Mouse (Mus musculus): ENCODE results near the gene Pdk2. TPM values are rescaled to one million over a fixed set of nuclear protein-coding genes. Genes with fewer than 3 reads are reported as not detected.
"Not testable (repeated sequence)": the region's sequence is repeated elsewhere in the genome, so short reads cannot be mapped to it uniquely, and the experiment has no call there.

The Pdk2 gene
- polyA plus RNA-seq, 1 experiment from 2014 or later, result 24.9 TPM

GRCm38 (mm10) chr11:95024439-95025184 lies 16.5 kb downstream of the Pdk2 start:
- no peak for ATAC-seq (ENCODE audit: low FRiP score)
- Histone ChIP-seq H3K36me3 (peaks cover 64% of the 10 kb centered on the region), H3K9ac (replicated peaks) (no peak overlapping the region)

GRCm38 (mm10) chr11:95023481-95023880 lies 17.7 kb downstream of the Pdk2 start:
- H3K36me3 ChIP-seq, result peaks cover 69% of the 10 kb centered on the region
- no peaks in the 10 kb centered on the region for H3K9me3 ChIP-seq (replicated peaks)
- peaks cover 14% of the 10 kb centered on the region for H3K4me1 ChIP-seq
- no peaks in the 10 kb centered on the region for H3K27me3 ChIP-seq (replicated peaks)
- no peak overlapping the region for H3K27ac ChIP-seq (replicated peaks)
- H3K9ac ChIP-seq (replicated peaks), result no peak overlapping the region
- WGBS, result 97% methylated on average over 9 of the region's 9 CpGs
- ATAC-seq (ENCODE audit: low FRiP score), result no peak
- no peak overlapping the region for H3K4me2 ChIP-seq
- no peak overlapping the region for H3K4me3 ChIP-seq (replicated peaks)

More at GRCm38 (mm10) chr11:95024439-95025184, 16.5 kb downstream of the Pdk2 start:
- Histone ChIP-seq H3K4me1 (peaks cover 11% of the 10 kb centered on the region), H3K27me3 (replicated peaks) (no peaks in the 10 kb centered on the region), H3K9me3 (replicated peaks) (no peaks in the 10 kb centered on the region), H3K4me3 (replicated peaks) (no peak overlapping the region), H3K27ac (replicated peaks) (peak overlapping the region; percentile 60), H3K4me2 (no peak overlapping the region)
- 69% methylated on average over 29 of the region's 29 CpGs for WGBS

GRCm38 (mm10) chr11:95022237-95022992 lies 18.7 kb downstream of the Pdk2 start:
- Histone ChIP-seq H3K4me1 (peaks cover 9% of the 10 kb centered on the region), H3K27me3 (replicated peaks) (no peaks in the 10 kb centered on the region), H3K27ac (replicated peaks) (no peak overlapping the region), H3K36me3 (peaks cover 71% of the 10 kb centered on the region), H3K4me3 (replicated peaks) (no peak overlapping the region), H3K4me2 (no peak overlapping the region), H3K9me3 (replicated peaks) (no peaks in the 10 kb centered on the region), H3K9ac (replicated peaks) (no peak overlapping the region)
- WGBS, result 81% methylated on average over 10 of the region's 10 CpGs
- no peak for ATAC-seq (ENCODE audit: low FRiP score)

GRCm38 (mm10) chr11:95015484-95015883 lies 25.7 kb downstream of the Pdk2 start:
- H3K9ac ChIP-seq (replicated peaks), result no peak overlapping the region
- H3K27me3 ChIP-seq (replicated peaks), result no peaks in the 10 kb centered on the region
- H3K4me3 ChIP-seq (replicated peaks), result no peak overlapping the region
- H3K36me3 ChIP-seq, result peaks cover 51% of the 10 kb centered on the region
- no peak overlapping the region for H3K4me2 ChIP-seq
- 57% methylated on average over 3 of the region's 3 CpGs for WGBS
- ATAC-seq (ENCODE audit: low FRiP score), result no peak
- no peak overlapping the region for H3K27ac ChIP-seq (replicated peaks)
- no peaks in the 10 kb centered on the region for H3K9me3 ChIP-seq (replicated peaks)
- H3K4me1 ChIP-seq, result peaks cover 56% of the 10 kb centered on the region

GRCm38 (mm10) chr11:95012487-95012886 lies 28.7 kb downstream of the Pdk2 start:
- H3K4me3 ChIP-seq (replicated peaks), result peak overlapping the region; percentile 96
- H3K9me3 ChIP-seq (replicated peaks), result no peaks in the 10 kb centered on the region
- 31% methylated on average over 3 of the region's 3 CpGs for WGBS
- peak overlapping the region; percentile 96 for H3K9ac ChIP-seq (replicated peaks)
- peaks cover 34% of the 10 kb centered on the region for H3K36me3 ChIP-seq
- H3K4me1 ChIP-seq, result peaks cover 67% of the 10 kb centered on the region
- H3K4me2 ChIP-seq, result peak overlapping the region; percentile 82
- no peak overlapping the region for H3K27ac ChIP-seq (replicated peaks)
- no peaks in the 10 kb centered on the region for H3K27me3 ChIP-seq (replicated peaks)
- no peak for ATAC-seq (ENCODE audit: low FRiP score)

GRCm38 (mm10) chr11:95012075-95012474 lies 29.1 kb downstream of the Pdk2 start:
- H3K27ac ChIP-seq (replicated peaks), result 0 out of 2 replicates have a peak overlapping the region, but pooled peaks have one; percentile 29
- 54% methylated on average over 3 of the region's 3 CpGs for WGBS
- ATAC-seq (ENCODE audit: low FRiP score), result no peak
- H3K4me3 ChIP-seq (replicated peaks), result peak overlapping the region; percentile 96
- H3K27me3 ChIP-seq (replicated peaks), result no peaks in the 10 kb centered on the region
- peaks cover 67% of the 10 kb centered on the region for H3K4me1 ChIP-seq
- H3K9me3 ChIP-seq (replicated peaks), result no peaks in the 10 kb centered on the region
- peak overlapping the region; percentile 96 for H3K9ac ChIP-seq (replicated peaks)
- H3K36me3 ChIP-seq, result peaks cover 32% of the 10 kb centered on the region
- peak overlapping the region; percentile 82 for H3K4me2 ChIP-seq

- H3K4me2 ChIP-seq, result peak overlapping the region; percentile 82
- WGBS, result 30% methylated on average over 1 of the region's 1 CpGs
Measured at GRCm38 (mm10) chr11:95011416-95011815, 29.7 kb downstream of the Pdk2 start.

GRCm38 (mm10) chr11:95010841-95011403 lies 30.2 kb downstream of the Pdk2 start:
- Histone ChIP-seq H3K9ac (replicated peaks) (peak overlapping the region; percentile 96), H3K4me2 (peak overlapping the region; percentile 82), H3K4me1 (peaks cover 76% of the 10 kb centered on the region), H3K36me3 (peaks cover 20% of the 10 kb centered on the region), H3K27ac (replicated peaks) (peak overlapping the region; percentile 97; the same call in 1 of the 2 replicates), H3K4me3 (replicated peaks) (peak overlapping the region; percentile 96)
- ATAC-seq (ENCODE audit: low FRiP score); H3K27me3 ChIP-seq (replicated peaks); H3K9me3 ChIP-seq (replicated peaks): not testable (repeated sequence)
- WGBS, result 5% methylated on average over 4 of the region's 4 CpGs

More at GRCm38 (mm10) chr11:95011416-95011815, 29.7 kb downstream of the Pdk2 start:
- Histone ChIP-seq H3K4me3 (replicated peaks) (peak overlapping the region; percentile 96), H3K27me3 (replicated peaks) (no peaks in the 10 kb centered on the region), H3K9me3 (replicated peaks) (no peaks in the 10 kb centered on the region), H3K9ac (replicated peaks) (peak overlapping the region; percentile 96), H3K4me1 (peaks cover 73% of the 10 kb centered on the region), H3K36me3 (peaks cover 25% of the 10 kb centered on the region), H3K27ac (replicated peaks) (peak overlapping the region; percentile 29; the same call in 1 of the 2 replicates)
- ATAC-seq (ENCODE audit: low FRiP score), result no peak

- Histone ChIP-seq H3K9ac (replicated peaks) (peak overlapping the region; percentile 96), H3K4me1 (peaks cover 74% of the 10 kb centered on the region), H3K27ac (replicated peaks) (peak overlapping the region; percentile 97), H3K9me3 (replicated peaks) (no peaks in the 10 kb centered on the region), H3K4me3 (replicated peaks) (peak overlapping the region; percentile 96), H3K27me3 (replicated peaks) (no peaks in the 10 kb centered on the region), H3K4me2 (peak overlapping the region; percentile 82), H3K36me3 (peaks cover 20% of the 10 kb centered on the region)
- peak; percentile 62 for ATAC-seq (ENCODE audit: low FRiP score)
- WGBS, result 2% methylated on average over 35 of the region's 40 CpGs
Measured at GRCm38 (mm10) chr11:95010141-95010739, 30.9 kb downstream of the Pdk2 start.

GRCm38 (mm10) chr11:95009629-95010014 lies 31.5 kb downstream of the Pdk2 start, which contains the start of gene Samd14:
Samd14 (plus strand) TSS chr11:95009879.
- Histone ChIP-seq H3K4me2 (peak within 1 kb of the TSS; percentile 82), H3K4me3 (replicated peaks) (peak within 1 kb of the TSS; percentile 96), H3K36me3 (peaks cover 20% of the 10 kb centered on the region), H3K27ac (replicated peaks) (peak within 1 kb of the TSS; percentile 97), H3K4me1 (peaks cover 69% of the 10 kb centered on the region), H3K9ac (replicated peaks) (peak within 1 kb of the TSS; percentile 96), H3K9me3 (replicated peaks) (no peaks in the 10 kb centered on the region), H3K27me3 (replicated peaks) (no peaks in the 10 kb centered on the region)
- peak; percentile 79 for ATAC-seq (ENCODE audit: low FRiP score)
- WGBS, result 0% methylated on average over 32 of the region's 32 CpGs
